Mouse (Mus musculus) limb, embryonic 14.5 days (tissue): ENCODE measurements at regions not wholly inside any gene's neighbourhood (a gene's known extent, or its start where the extent isn't known, plus 50 kb on each side); places are given as distances from the start of the nearest gene placed in this dataset.
"Not testable (repeated sequence)": the region's sequence is repeated elsewhere in the genome, so short reads cannot be mapped to it uniquely, and the experiment has no call there.

Experiments used
- ATAC-seq: fragments of 200-750 bp; cut with Nextera tagmentation; 2 replicates; pipeline ENCODE4 v1.8.0; 2017; ENCODE audit warnings: low read depth, moderate number of reproducible peaks, moderate TSS enrichment; ENCODE audit not compliant: low FRiP score
- DNase-seq: peaks from one replicate; pipeline ENCODE4 v3.0.0-alpha.2; 2015; ENCODE audit warnings: low spot score
- H3K27ac ChIP-seq: fragments of 300-500 bp; sonication (generic); replicated peaks from 2 replicates; pipeline ENCODE4 v1.5.1; 2014; ENCODE audit warnings: low read depth, mild to moderate bottlenecking, low read length, moderate library complexity, mixed read lengths
- H3K27me3 ChIP-seq: fragments of 300-500 bp; sonication (generic); 2 replicates; pipeline ENCODE4 v1.6.1; 2014; ENCODE audit warnings: low read length, mixed read lengths; ENCODE audit not compliant: control insufficient read depth, insufficient read depth
- H3K36me3 ChIP-seq: fragments of 300-500 bp; sonication (generic); 2 replicates; pipeline ENCODE4 v1.6.1; 2014; ENCODE audit warnings: mild to moderate bottlenecking, low read length, moderate library complexity, mixed read lengths; ENCODE audit not compliant: control insufficient read depth, insufficient read depth
- H3K4me1 ChIP-seq: fragments of 300-500 bp; sonication (generic); 2 replicates; pipeline ENCODE4 v1.6.1; 2014; ENCODE audit warnings: antibody characterized with exemption, low read length, mixed read lengths; ENCODE audit not compliant: control insufficient read depth, insufficient read depth
- H3K4me2 ChIP-seq: fragments of 300-500 bp; sonication (generic); replicated peaks from 2 replicates; pipeline ENCODE4 v1.6.1; 2014; ENCODE audit warnings: low read depth, mild to moderate bottlenecking, low read length, moderate library complexity; ENCODE audit not compliant: severe bottlenecking
- H3K4me3 ChIP-seq: fragments of 300-500 bp; sonication (generic); replicated peaks from 2 replicates; pipeline ENCODE4 v1.5.1; 2014; ENCODE audit warnings: low read length
- H3K9ac ChIP-seq: fragments of 300-500 bp; sonication (generic); 2 replicates; pipeline ENCODE4 v1.6.1; 2014; ENCODE audit warnings: mild to moderate bottlenecking, low read depth, low read length, moderate library complexity; ENCODE audit not compliant: severe bottlenecking
- H3K9me3 ChIP-seq: fragments of 300-500 bp; sonication (generic); 2 replicates; pipeline ENCODE4 v1.6.1; 2016; ENCODE audit warnings: low read length; ENCODE audit not compliant: control insufficient read depth
- POLR2A ChIP-seq: fragments of 200-500 bp; IDR thresholded peaks from 2 replicates; pipeline ENCODE4 v1.8.0; 2012; ENCODE audit warnings: inconsistent platforms, mild to moderate bottlenecking, moderate library complexity, borderline replicate concordance; ENCODE audit not compliant: insufficient read depth, insufficient read length; ENCODE audit errors: extremely low read depth
- WGBS: fragments of 180-500 bp; shearing (Covaris S2); extraction: QIAGEN DNeasy Blood & Tissue Kit; methylation state at CpG from one replicate; pipeline ENCODE4 v1.1.7; 2014; 5-methylcytosine and 5-hydroxymethylcytosine counted together

- Histone ChIP-seq H3K36me3 (no peaks in the 10 kb centered on the region), H3K9ac (no peak overlapping the region), H3K27me3 (no peaks in the 10 kb centered on the region), H3K4me2 (no peak overlapping the region), H3K9me3 (no peaks in the 10 kb centered on the region), H3K4me3 (no peak overlapping the region), H3K27ac (no peak overlapping the region), H3K4me1 (no peaks in the 10 kb centered on the region)
- ATAC-seq (no peak), DNase-seq (no peak)
- 59% methylated on average over 3 of the region's 3 CpGs for WGBS
- TF ChIP-seq POLR2A: no peak
Observed at GRCm38 (mm10) chr3:111402135-111402534, 1151.3 kb upstream of the Prmt6 start.

- H3K9ac ChIP-seq: no peak overlapping the region
- H3K36me3 ChIP-seq: no peaks in the 10 kb centered on the region
- no peak for ATAC-seq
- H3K27me3 ChIP-seq: no peaks in the 10 kb centered on the region
- no peak overlapping the region for H3K4me3 ChIP-seq
- H3K4me2 ChIP-seq: no peak overlapping the region
- H3K9me3 ChIP-seq: no peaks in the 10 kb centered on the region
- DNase-seq: no peak
- H3K4me1 ChIP-seq: no peaks in the 10 kb centered on the region
- H3K27ac ChIP-seq: no peak overlapping the region
- no peak for TF ChIP-seq POLR2A
Observed at GRCm38 (mm10) chr3:111393127-111393526, 1142.3 kb upstream of the Prmt6 start.

- H3K4me1 ChIP-seq: not testable (repeated sequence)
Observed at GRCm38 (mm10) chr3:111392713-111393112, 1141.9 kb upstream of the Prmt6 start.

GRCm38 (mm10) chr3:111386745-111387144, 1135.9 kb upstream of the Prmt6 start:
- no peak for ATAC-seq
- 84% methylated on average over 1 of the region's 1 CpGs for WGBS

More at GRCm38 (mm10) chr3:111392713-111393112, 1141.9 kb upstream of the Prmt6 start:
- H3K4me3 ChIP-seq, ATAC-seq, H3K27me3 ChIP-seq, H3K9ac ChIP-seq, DNase-seq, H3K9me3 ChIP-seq, H3K27ac ChIP-seq, H3K4me2 ChIP-seq, H3K36me3 ChIP-seq: not testable (repeated sequence)
- WGBS: 45% methylated on average over 1 of the region's 1 CpGs

GRCm38 (mm10) chr3:111386334-111386733, 1135.5 kb upstream of the Prmt6 start:
- H3K9ac ChIP-seq: no peak overlapping the region
- no peak for ATAC-seq

More at GRCm38 (mm10) chr3:111386745-111387144, 1135.9 kb upstream of the Prmt6 start:
- no peaks in the 10 kb centered on the region for H3K4me1 ChIP-seq
- no peak overlapping the region for H3K4me2 ChIP-seq
- no peak overlapping the region for H3K9ac ChIP-seq
- no peak for DNase-seq
- no peak overlapping the region for H3K4me3 ChIP-seq
- no peaks in the 10 kb centered on the region for H3K36me3 ChIP-seq
- H3K9me3 ChIP-seq: no peaks in the 10 kb centered on the region
- no peak overlapping the region for H3K27ac ChIP-seq
- no peaks in the 10 kb centered on the region for H3K27me3 ChIP-seq
- no peak for TF ChIP-seq POLR2A

GRCm38 (mm10) chr3:111385627-111386026, 1134.8 kb upstream of the Prmt6 start:
- DNase-seq: no peak
- Histone ChIP-seq H3K4me2 (no peak overlapping the region), H3K4me1 (no peaks in the 10 kb centered on the region), H3K9me3 (no peaks in the 10 kb centered on the region), H3K36me3 (no peaks in the 10 kb centered on the region), H3K9ac (no peak overlapping the region), H3K27me3 (no peaks in the 10 kb centered on the region), H3K27ac (no peak overlapping the region), H3K4me3 (no peak overlapping the region)
- no peak for TF ChIP-seq POLR2A
- ATAC-seq: no peak
- WGBS: 88% methylated on average over 7 of the region's 7 CpGs

More at GRCm38 (mm10) chr3:111386334-111386733, 1135.5 kb upstream of the Prmt6 start:
- Histone ChIP-seq H3K36me3 (no peaks in the 10 kb centered on the region), H3K4me1 (no peaks in the 10 kb centered on the region), H3K27me3 (no peaks in the 10 kb centered on the region), H3K4me3 (no peak overlapping the region), H3K4me2 (no peak overlapping the region), H3K9me3 (no peaks in the 10 kb centered on the region), H3K27ac (no peak overlapping the region)
- TF ChIP-seq POLR2A: no peak
- no peak for DNase-seq
